In the genomic region with DNA sequence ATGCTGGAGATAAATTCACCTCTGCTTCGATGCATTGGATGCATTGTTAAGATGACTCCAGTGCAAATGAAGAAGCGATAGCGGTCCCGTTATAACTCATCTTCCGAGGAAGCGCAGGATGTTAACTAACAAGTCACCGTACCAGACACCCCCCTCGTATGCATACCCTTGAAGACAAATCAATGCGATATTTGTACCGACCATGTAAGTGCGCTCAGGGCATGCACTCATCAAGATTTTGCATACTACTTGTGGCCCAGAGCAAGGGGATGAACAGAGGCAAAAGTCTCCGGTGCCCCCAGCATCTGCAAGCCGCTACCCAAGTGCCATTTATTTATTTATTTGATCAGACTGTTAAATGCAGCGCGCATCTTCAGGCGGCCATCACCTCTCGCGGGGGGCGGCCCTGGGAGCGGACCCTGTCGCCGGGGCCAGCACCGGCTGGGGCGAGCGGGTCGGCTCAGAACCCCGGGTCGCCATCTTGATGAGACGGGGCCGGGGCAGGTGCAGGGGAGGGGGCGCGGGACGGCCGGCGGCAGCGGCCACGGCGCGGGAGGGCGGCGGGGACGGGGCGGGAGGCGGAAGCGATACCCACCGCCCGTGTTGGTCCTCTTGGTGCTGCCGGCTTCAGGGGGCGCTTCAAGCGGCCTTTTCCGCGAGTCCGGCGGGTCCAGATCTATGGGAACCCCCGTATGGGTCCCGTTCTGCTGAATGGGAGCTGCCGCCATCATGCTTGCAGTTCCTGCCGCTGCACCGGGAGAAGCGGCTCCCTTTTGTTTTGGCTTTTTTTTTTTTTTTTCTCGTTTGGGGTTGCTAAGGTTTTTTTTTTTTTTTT, we compare ENCODE assay signal across 8 mouse cellular contexts. TPM values are rescaled to one million over a fixed set of nuclear protein-coding genes. Genes with fewer than 3 reads are reported as not detected.
A peak's percentile ranks its signal among the peaks of the same experiment; 100 is the strongest.
DNase-seq lines count a peak whose midpoint lies in the region; ATAC-seq and TF ChIP-seq lines count a peak whose summit lies in the region.

No protein-coding gene starts in this region.

- no peaks in the 10 kb centered on the region for H3K4me1 ChIP-seq in MEL (ENCODE audit: control insufficient read depth in 1 of 2, insufficient read depth in 2 of 2, low read length in 2 of 2)
- peaks cover 12% of the 10 kb centered on the region for H3K4me1 ChIP-seq in forebrain, embryonic 15.5 days

- peak overlapping the region; percentile 76 for H3K27ac ChIP-seq in MEL (ENCODE audit: control insufficient read depth, low read depth, low read length)
- H3K27ac ChIP-seq in forebrain, embryonic 15.5 days (replicated peaks) = peak overlapping the region; percentile 97

- H3K4me2 ChIP-seq in forebrain, embryonic 15.5 days (replicated peaks) = peak overlapping the region; percentile 58

- H3K9ac ChIP-seq in MEL (ENCODE audit: control insufficient read depth, low read depth, low read length, poor library complexity, severe bottlenecking) = peak overlapping the region; percentile 97
- peak overlapping the region; percentile 83 for H3K9ac ChIP-seq in forebrain, embryonic 15.5 days (replicated peaks)

- no peaks in the 10 kb centered on the region for H3K9me3 ChIP-seq in MEL (replicated peaks; ENCODE audit: insufficient read depth, low read length)
- H3K9me3 ChIP-seq in forebrain, embryonic 15.5 days = no peaks in the 10 kb centered on the region

- WGBS in forebrain, embryonic 15.5 days = under 1% methylated on average over 52 of the region's 61 CpGs

- H3K79me2 ChIP-seq in MEL (ENCODE audit: control insufficient read depth, insufficient read depth, low read length, poor library complexity) = peaks cover 9% of the 10 kb centered on the region; the same call in 1 of the 2 replicates

- 0 out of 4 replicates have a peak, but pooled peaks of 1 of the 2 experiments have one; percentile 6 for TF ChIP-seq EP300 in MEL (IDR thresholded peaks at IDR 0.05; ENCODE audit: low read depth in 1 of 2, low read length in 2 of 2)

- H3K36me3 ChIP-seq in MEL (ENCODE audit: control insufficient read depth in 1 of 2, insufficient read depth in 2 of 2, low read length in 2 of 2) = peaks cover 0 to 7% of the 10 kb centered on the region in 2 experiments; a peak in 2 of 4 replicates
- no peaks in the 10 kb centered on the region for H3K36me3 ChIP-seq in forebrain, embryonic 15.5 days

- TF ChIP-seq RAD21 in MEL (IDR thresholded peaks at IDR 0.05; ENCODE audit: low read depth, low read length) = no peak

- intact Hi-C loops in heart, postnatal 36 days (cut with DNase I) = no loop called here

- peak; percentile 25 to 57; a peak in 1 of 4 replicates for TF ChIP-seq POLR2A in MEL (IDR thresholded peaks at IDR 0.05; ENCODE audit: control insufficient read depth in 1 of 2, insufficient read depth in 1 of 2, low read depth in 1 of 2, low read length in 2 of 2, poor library complexity in 1 of 2)

- peak; percentile 82 for DNase-seq in MEL (ENCODE audit: low read depth, low spot score)
- peak; percentile 56 for DNase-seq in cerebellum, adult 11 months
- peak; percentile 27 to 41 for DNase-seq in heart, postnatal 36 days
- DNase-seq in layer of hippocampus, adult 8-10 months (ENCODE audit: low spot score in 2 of 2) = peak; percentile 36 to 52
- peak; percentile 12 to 16 for DNase-seq in lung, adult 18-20 months
- DNase-seq in ovary, postnatal 36 days (ENCODE audit: low spot score) = peak; percentile 40

- H3K27me3 ChIP-seq in MEL (ENCODE audit: control insufficient read depth in 1 of 2, insufficient read depth in 2 of 2, low read length in 2 of 2) = no peaks in the 10 kb centered on the region
- H3K27me3 ChIP-seq in forebrain, embryonic 15.5 days = no peaks in the 10 kb centered on the region

- ATAC-seq in forebrain, embryonic 15.5 days (replicated peaks) = peak; percentile 53
- no peak for ATAC-seq in monocyte, adult 5-6 weeks (replicated peaks; ENCODE audit: insufficient number of reproducible peaks, low FRiP score, low TSS enrichment, poor library complexity, severe bottlenecking)

- TF ChIP-seq CTCF in MEL (IDR thresholded peaks at IDR 0.05 in 2 of 3, conservative IDR thresholded peaks at IDR 0.05 in 1 of 3; ENCODE audit: control insufficient read depth in 1 of 3, insufficient read depth in 1 of 3, low read depth in 2 of 3, low read length in 3 of 3, poor library complexity in 1 of 3, severe bottlenecking in 1 of 3) = no peak

- peak overlapping the region; percentile 90 to 94 for H3K4me3 ChIP-seq in MEL (ENCODE audit: control insufficient read depth in 1 of 2, insufficient read depth in 1 of 2, low read depth in 2 of 2, low read length in 2 of 2)
- peak overlapping the region; percentile 94 for H3K4me3 ChIP-seq in forebrain, embryonic 15.5 days

TF ChIP-seq in MEL, 35 proteins besides CTCF, POLR2A, EP300 and RAD21:
- no peak for TF ChIP-seq MAX (IDR thresholded peaks at IDR 0.05; ENCODE audit: low read length)
- TF ChIP-seq ZMIZ1 (IDR thresholded peaks at IDR 0.05; ENCODE audit: low read depth, low read length) = 0 out of 2 replicates have a peak, but pooled peaks have one; percentile 32
- TF ChIP-seq TBP (IDR thresholded peaks at IDR 0.05; ENCODE audit: low read depth, low read length) = peak; percentile 73; the same call in 1 of the 2 replicates
- TF ChIP-seq MAZ (IDR thresholded peaks at IDR 0.05; ENCODE audit: low read depth, low read length) = peak; percentile 29; the same call in 1 of the 2 replicates
- no peak for TF ChIP-seq SMC3 (IDR thresholded peaks at IDR 0.05; ENCODE audit: low read depth, low read length)
- TF ChIP-seq ELF1 (IDR thresholded peaks at IDR 0.05; ENCODE audit: low read depth, low read length) = 0 out of 2 replicates have a peak, but pooled peaks have one; percentile 8
- TF ChIP-seq SIN3A (IDR thresholded peaks at IDR 0.05; ENCODE audit: low read length) = peak; percentile 40; the same call in 1 of the 2 replicates
- TF ChIP-seq MEF2A (IDR thresholded peaks at IDR 0.05; ENCODE audit: extremely low read depth, insufficient replicate concordance, low read depth, low read length, poor library complexity, severe bottlenecking) = no peak
- peak; percentile 84 for TF ChIP-seq ZNF384 (IDR thresholded peaks at IDR 0.05; ENCODE audit: low read depth, low read length)
- no peak for TF ChIP-seq MAFK (IDR thresholded peaks at IDR 0.05; ENCODE audit: borderline replicate concordance, low read depth, low read length)
- no peak for TF ChIP-seq GATA1 (IDR thresholded peaks at IDR 0.05; ENCODE audit: low read depth, low read length)

RNA-seq across cellular contexts. Expression of gene Nova1, which starts 0.5 kb away (rescaled TPM):
- 0.42 and 0.46 TPM in 2 replicates for total RNA-seq in MEL (2012; rRNA removed)
- polyA plus RNA-seq in MEL (2012; ENCODE audit: insufficient read depth in 1 of 2, insufficient read length in 2 of 2, low read depth in 1 of 2, low replicate concordance in 2 of 2, missing spikeins in 1 of 2) = 1 to 10 TPM in 1 of 2 experiments, not detected in 1; 2.3 TPM
- 18.9 and 26.6 TPM in 2 replicates for polyA plus RNA-seq in forebrain, embryonic 15.5 days (2015; fragmentation: Nextera tagmentation; extraction: Ambion mirVana)
- 1 to 10 TPM; 2.3 to 3.0 TPM for total RNA-seq in heart, postnatal 36 days (2021)
- total RNA-seq in layer of hippocampus, adult 8-10 months (2022) = 10 to 100 TPM; 25.3 to 34.5 (median 31.7) TPM
- total RNA-seq in monocyte, adult 5-6 weeks (2017) = 0.10 TPM in 1 of 3 replicates, not detected in the others

Comparison
In these comparisons a context has a peak if more than half of its experiments do, and no peak if none do; other contexts are left out.
1. DNase-seq: peak in every context shown above with its lines; median percentile 82 in MEL; 56 in cerebellum, adult 11 months; 44 in layer of hippocampus, adult 8-10 months; 40 in ovary, postnatal 36 days; 34 in heart, postnatal 36 days; 14 in lung, adult 18-20 months.
2. RNA of gene Nova1, which starts 0.5 kb away (total RNA-seq): 25.3 to 34.5 TPM in layer of hippocampus, adult 8-10 months; 2.3 to 3.0 TPM in heart, postnatal 36 days, 0.42 to 0.46 TPM in MEL and 0.10 TPM in monocyte, adult 5-6 weeks; every median in the first group is over 4 times any median in the second.